10 mouse cellular contexts compared by ENCODE assay signal in genomic region chr10:116750895-116751294, GRCm38 (mm10).
DNase-seq lines count a peak whose midpoint lies in the region; ATAC-seq and TF ChIP-seq lines count a peak whose summit lies in the region.
"Had no signal": no experiment of that assay in that cellular context is flagged by ENCODE, and none has a peak within 500 bp of the region (broad histone marks: within the 10 kb centered on the region; RNA-seq: fewer than 3 reads in every experiment).

No protein-coding gene starts in this region.

- H3K4me3 ChIP-seq in embryonic facial prominence, embryonic 11.5 days (ENCODE audit: low read depth, low read length), result no peak overlapping the region
- H3K4me3 ChIP-seq in lung, adult 2 months (replicated peaks; ENCODE audit: extremely low read depth, low read depth, low read length), result no peak overlapping the region
- H3K4me3 ChIP-seq: embryonic facial prominence, embryonic 13.5 days had no signal

- H3K9me3 ChIP-seq in embryonic facial prominence, embryonic 11.5 days (replicated peaks; ENCODE audit: control insufficient read depth, low read length), result no peaks in the 10 kb centered on the region
- H3K9me3 ChIP-seq: embryonic facial prominence, embryonic 13.5 days had no signal

- TF ChIP-seq POLR2A in lung, adult 2 months (IDR thresholded peaks at IDR 0.05; ENCODE audit: borderline replicate concordance, extremely low read depth, low read depth, low read length), result no peak

- no peak overlapping the region for H3K4me2 ChIP-seq in embryonic facial prominence, embryonic 11.5 days (ENCODE audit: low read depth, low read length)
- H3K4me2 ChIP-seq: embryonic facial prominence, embryonic 13.5 days had no signal

- DNase-seq in 3T3-L1 (ENCODE audit: low read depth, low spot score), result peak; percentile 46
- peak; percentile 59 for DNase-seq in embryonic facial prominence, embryonic 11.5 days (ENCODE audit: low spot score)
- DNase-seq in heart, postnatal 10 days, result peak; percentile 66 to 71
- peak; percentile 22 for DNase-seq in lung, adult 2 months
- no peak for DNase-seq in thymus, postnatal 25 days
- DNase-seq in thymus, adult 18-20 months, result no peak
- DNase-seq: adrenal gland, postnatal 14 days; cerebellum, adult 11 months had no signal

- H3K27ac ChIP-seq in embryonic facial prominence, embryonic 11.5 days (replicated peaks; ENCODE audit: low read depth, low read length), result no peak overlapping the region
- H3K27ac ChIP-seq: embryonic facial prominence, embryonic 13.5 days had no signal

- no peak overlapping the region for H3K9ac ChIP-seq in embryonic facial prominence, embryonic 11.5 days (replicated peaks; ENCODE audit: low read length)
- H3K9ac ChIP-seq: embryonic facial prominence, embryonic 13.5 days had no signal

- WGBS in embryonic facial prominence, embryonic 11.5 days, result 69% methylated on average over 14 of the region's 14 CpGs
- WGBS in lung, adult 2 months, result 19% methylated on average over 14 of the region's 14 CpGs

- no peak for ATAC-seq in embryonic facial prominence, embryonic 11.5 days (replicated peaks; ENCODE audit: insufficient number of reproducible peaks, low FRiP score, low TSS enrichment, low read depth)
- no peak for ATAC-seq in monocyte, adult 5-6 weeks (replicated peaks; ENCODE audit: insufficient number of reproducible peaks, low FRiP score, low TSS enrichment, poor library complexity, severe bottlenecking)

- intact Hi-C loops in heart, postnatal 10 days (cut with DNase I), result loop anchor here (1.0 kb wide), 2 partner anchors 20 to 170 kb away; partner anchors contain the start of gene Cnot2

- no peaks in the 10 kb centered on the region for H3K27me3 ChIP-seq in embryonic facial prominence, embryonic 11.5 days (ENCODE audit: control insufficient read depth, insufficient read depth, low read length)
- H3K27me3 ChIP-seq: embryonic facial prominence, embryonic 13.5 days had no signal

- H3K4me1 ChIP-seq in embryonic facial prominence, embryonic 11.5 days (ENCODE audit: control insufficient read depth, insufficient read depth, low read length), result no peaks in the 10 kb centered on the region
- H3K4me1 ChIP-seq in lung, adult 2 months (ENCODE audit: control insufficient read depth, insufficient read depth, low read length), result peaks cover 6% of the 10 kb centered on the region; the same call in 1 of the 2 replicates

- no peaks in the 10 kb centered on the region for H3K36me3 ChIP-seq in embryonic facial prominence, embryonic 11.5 days (replicated peaks; ENCODE audit: control insufficient read depth, insufficient read depth, low read depth, low read length)
- H3K36me3 ChIP-seq: embryonic facial prominence, embryonic 13.5 days had no signal

- no peak for TF ChIP-seq CTCF in lung, adult 2 months (IDR thresholded peaks at IDR 0.05; ENCODE audit: insufficient read depth, low read length)

Comparison
In these comparisons a context has a peak if more than half of its experiments do, and no peak if none do; other contexts are left out.
1. DNase-seq: peak in 3T3-L1 (single experiment), embryonic facial prominence, embryonic 11.5 days (single experiment), heart, postnatal 10 days (2 of 2) and lung, adult 2 months (single experiment); none in thymus, postnatal 25 days (single experiment) and thymus, adult 18-20 months (0 of 2).